In genomic region chr11:34008214-34008613, GRCm38 (mm10) we compare ENCODE assay signal across 10 mouse cellular contexts. TPM values are rescaled to one million over a fixed set of nuclear protein-coding genes. Genes with fewer than 3 reads are reported as not detected.
A peak's percentile ranks its signal among the peaks of the same experiment; 100 is the strongest.
DNase-seq lines count a peak whose midpoint lies in the region; ATAC-seq and TF ChIP-seq lines count a peak whose summit lies in the region.
"Had no signal": no experiment of that assay in that cellular context is flagged by ENCODE, and none has a peak within 500 bp of the region (broad histone marks: within the 10 kb centered on the region; RNA-seq: fewer than 3 reads in every experiment).

No protein-coding gene starts in this region.

- TF ChIP-seq POLR2A in testis, adult 2 months (IDR thresholded peaks at IDR 0.05; ENCODE audit: control insufficient read depth, low read depth, low read length) = no peak

- no peak for ATAC-seq in limb, embryonic 15.5 days (ENCODE audit: insufficient number of reproducible peaks, low FRiP score, low TSS enrichment, low read depth)
- ATAC-seq in frontal cortex, adult (ENCODE audit: low TSS enrichment) = no peak

- no peak overlapping the region for H3K27ac ChIP-seq in testis, adult 2 months (ENCODE audit: control insufficient read depth, insufficient read depth, low read depth, low read length)
- H3K27ac ChIP-seq in limb, embryonic 15.5 days = peak overlapping the region; percentile 38; the same call in 1 of the 2 replicates
- H3K27ac ChIP-seq: heart, embryonic 13.5 days; neural tube, embryonic 13.5 days had no signal

- H3K4me1 ChIP-seq in testis, adult 2 months (ENCODE audit: control insufficient read depth, insufficient read depth, low read length) = no peaks in the 10 kb centered on the region; the same call in none of the 2 replicates
- H3K4me1 ChIP-seq in limb, embryonic 15.5 days = peaks cover 13% of the 10 kb centered on the region
- H3K4me1 ChIP-seq: neural tube, embryonic 13.5 days had no signal

- H3K4me3 ChIP-seq in testis, adult 2 months (ENCODE audit: control insufficient read depth, low read depth, low read length) = peak overlapping the region; percentile 26
- no peak overlapping the region for H3K4me3 ChIP-seq in limb, embryonic 15.5 days
- H3K4me3 ChIP-seq: heart, embryonic 13.5 days; neural tube, embryonic 13.5 days had no signal

- no peak overlapping the region for H3K9ac ChIP-seq in limb, embryonic 15.5 days
- H3K9ac ChIP-seq: heart, embryonic 13.5 days; neural tube, embryonic 13.5 days had no signal

- no peaks in the 10 kb centered on the region for H3K9me3 ChIP-seq in limb, embryonic 15.5 days
- H3K9me3 ChIP-seq: heart, embryonic 13.5 days; neural tube, embryonic 13.5 days had no signal

- intact Hi-C loops in gastrocnemius, postnatal 36 days (cut with DNase I) = loop anchor here (5.0 kb wide), 1 partner anchor 51 kb away; no protein-coding TSS in a partner anchor

- no peak for DNase-seq in testis, postnatal 14 days (ENCODE audit: low spot score)
- peak; percentile 78 for DNase-seq in naive thymus-derived CD4-positive, alpha-beta T cell, adult 2 months (ENCODE audit: low read depth)
- no peak for DNase-seq in ovary, postnatal 14 days (ENCODE audit: low spot score)
- no peak for DNase-seq in embryo, embryonic 10.5 days (ENCODE audit: low spot score)
- DNase-seq in gastrocnemius, postnatal 36 days = no peak

- H3K36me3 ChIP-seq in testis, adult 2 months (ENCODE audit: control insufficient read depth, insufficient read depth, low read length) = no peaks in the 10 kb centered on the region
- H3K36me3 ChIP-seq in limb, embryonic 15.5 days = no peaks in the 10 kb centered on the region
- H3K36me3 ChIP-seq: heart, embryonic 13.5 days; neural tube, embryonic 13.5 days had no signal

- H3K27me3 ChIP-seq in testis, adult 2 months (ENCODE audit: control insufficient read depth, insufficient read depth, low read length) = no peaks in the 10 kb centered on the region
- H3K27me3 ChIP-seq in limb, embryonic 15.5 days = no peaks in the 10 kb centered on the region
- H3K27me3 ChIP-seq: heart, embryonic 13.5 days; neural tube, embryonic 13.5 days had no signal

- 78% methylated on average over 11 of the region's 11 CpGs for WGBS in limb, embryonic 15.5 days

- H3K4me2 ChIP-seq in limb, embryonic 15.5 days = no peak overlapping the region
- H3K4me2 ChIP-seq: neural tube, embryonic 13.5 days had no signal

- TF ChIP-seq CTCF in testis, adult 2 months (IDR thresholded peaks at IDR 0.05; ENCODE audit: control insufficient read depth, insufficient read depth, insufficient replicate concordance, low read depth, low read length) = no peak

RNA-seq across cellular contexts. Expression of gene Kcnip1, which starts 15.3 kb away (rescaled TPM):
- polyA plus RNA-seq in testis, adult 2 months (2012; rRNA removed) = 1.6 and 1.8 TPM in 2 replicates
- polyA plus RNA-seq in limb, embryonic 15.5 days (2015; fragmentation: Nextera tagmentation; extraction: Ambion mirVana) = 3.4 and 4.3 TPM in 2 replicates
- not detected for total RNA-seq in gastrocnemius, postnatal 36 days (2021)

RNA-seq across cellular contexts. Expression of gene Lcp2, which starts 38.5 kb away (rescaled TPM):
- 0.26 and 0.37 TPM in 2 replicates for polyA plus RNA-seq in testis, adult 2 months (2012; rRNA removed)
- polyA plus RNA-seq in limb, embryonic 15.5 days (2015; fragmentation: Nextera tagmentation; extraction: Ambion mirVana) = 7.2 and 7.4 TPM in 2 replicates
- total RNA-seq in gastrocnemius, postnatal 36 days (2021) = 1 to 10 TPM; 1.3 TPM

RNA-seq across cellular contexts. Expression of gene Kcnmb1, which starts 45.4 kb away (rescaled TPM):
- 0.20 and 0.40 TPM in 2 replicates for polyA plus RNA-seq in testis, adult 2 months (2012; rRNA removed)
- polyA plus RNA-seq in limb, embryonic 15.5 days (2015; fragmentation: Nextera tagmentation; extraction: Ambion mirVana) = 0.17 and 0.19 TPM in 2 replicates
- total RNA-seq in gastrocnemius, postnatal 36 days (2021) = under 1 TPM; 0.10 TPM
